Mouse (Mus musculus): ENCODE measurements at regions not wholly inside any gene's neighbourhood (a gene's known extent, or its start where the extent isn't known, plus 50 kb on each side); places are given as distances from the start of the nearest gene placed in this dataset.
"Not testable (repeated sequence)": the region's sequence is repeated elsewhere in the genome, so short reads cannot be mapped to it uniquely, and the experiment has no call there.

DNA sequence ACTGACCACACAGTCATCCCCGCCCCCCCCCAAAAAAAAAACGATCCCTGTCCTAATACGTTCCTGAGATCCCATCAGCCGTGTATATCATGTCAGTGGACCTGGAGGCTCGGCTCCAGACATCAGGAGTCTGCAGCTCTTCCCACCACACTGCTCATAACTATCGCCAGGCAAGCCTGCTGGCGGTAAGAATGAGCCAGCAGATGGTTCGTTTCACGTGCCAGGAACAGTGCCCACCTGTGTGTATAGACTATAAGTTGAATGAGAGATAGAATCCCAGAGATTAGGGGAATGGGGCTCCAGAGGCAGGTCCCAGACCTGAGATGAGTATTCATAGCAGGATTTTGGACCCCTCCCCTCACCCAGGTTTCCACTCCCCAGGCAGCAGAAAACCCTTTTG, 144.2 kb upstream of the A430005L14Rik start:
- DNase-seq (ENCODE audit: low spot score in 2 of 2), result no peak

DNA sequence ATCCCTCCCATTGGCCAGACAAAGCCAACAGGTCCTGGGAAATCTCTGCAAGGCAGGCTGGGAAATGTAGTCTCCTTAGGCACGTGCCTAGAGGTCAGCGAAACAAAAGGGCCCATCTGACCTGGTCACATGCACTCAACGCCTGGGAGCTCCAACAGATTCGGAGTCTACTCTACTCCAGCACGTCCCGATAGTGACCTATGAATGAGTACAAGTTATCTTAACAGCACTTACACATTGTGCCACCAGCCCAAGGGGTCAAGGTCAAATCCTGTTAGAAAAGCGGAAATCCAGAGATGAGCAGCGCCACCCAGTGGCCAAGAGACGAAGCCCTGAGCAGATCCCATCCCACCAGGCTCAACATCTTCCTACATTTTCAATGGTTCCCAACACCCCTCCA, 129.1 kb upstream of the A430005L14Rik start:
- no peak for DNase-seq (ENCODE audit: low spot score in 2 of 2)

DNA sequence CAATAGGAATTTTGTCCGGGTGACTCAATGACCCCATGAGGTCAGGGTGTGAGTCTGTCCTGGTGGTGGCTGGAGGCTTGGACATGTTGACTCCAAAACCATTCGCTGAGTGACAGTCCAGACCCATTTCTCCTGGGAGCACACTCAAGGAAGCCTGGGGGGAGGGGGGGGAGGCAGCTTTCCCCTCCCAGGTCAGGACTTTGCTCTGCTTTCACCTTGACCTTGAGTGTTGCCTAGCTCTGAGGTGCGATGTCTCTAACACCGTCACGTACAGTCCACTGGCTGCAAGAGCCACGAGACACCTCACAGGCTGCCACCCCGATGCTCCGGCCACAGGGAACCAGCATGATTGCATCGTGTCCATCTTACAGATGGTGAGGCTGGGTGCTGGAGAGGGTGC, 127.3 kb upstream of the A430005L14Rik start:
- no peak for DNase-seq (ENCODE audit: low spot score in 2 of 2)

DNA sequence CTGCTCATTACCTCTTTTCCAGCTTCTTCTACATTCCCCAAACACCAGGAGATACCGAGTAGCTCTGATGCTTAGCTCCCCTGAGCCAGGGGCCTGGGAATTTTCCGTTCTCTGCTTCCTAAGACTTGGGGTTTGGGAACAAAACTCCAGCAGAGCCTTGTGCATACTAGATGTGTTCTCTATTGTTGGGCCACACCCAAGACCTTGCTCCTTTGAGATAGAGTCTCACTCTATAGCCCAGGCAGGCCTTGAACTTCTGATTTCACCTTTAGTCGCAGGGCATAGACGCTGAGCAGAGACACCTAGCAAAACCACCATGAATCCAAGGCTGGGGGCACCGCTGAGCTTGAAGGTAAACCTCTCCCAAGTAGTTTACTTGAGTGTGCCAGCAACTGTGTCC, 126.5 kb upstream of the A430005L14Rik start:
- DNase-seq (ENCODE audit: low spot score in 2 of 2), result no peak

DNA sequence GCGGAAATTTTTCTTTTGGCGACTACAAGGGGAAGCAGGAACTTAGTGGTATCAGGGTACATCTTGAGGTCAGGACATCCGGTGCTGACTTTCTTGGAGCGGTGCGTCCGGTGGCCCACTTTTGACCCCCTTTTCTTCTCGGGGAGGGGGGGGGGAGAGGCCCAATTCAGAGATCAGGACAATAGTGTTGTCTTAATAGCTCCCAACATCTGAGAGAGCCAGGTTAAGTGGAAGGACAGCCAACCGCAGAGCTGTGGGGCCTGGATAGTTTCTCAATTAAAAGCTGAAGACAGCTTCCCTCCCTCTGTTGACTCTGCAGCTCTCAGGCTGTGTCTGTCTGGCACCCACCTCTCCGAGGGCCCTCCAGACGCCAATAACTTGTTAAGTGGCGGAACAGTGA, 125.8 kb upstream of the A430005L14Rik start:
- not testable (repeated sequence) for DNase-seq (ENCODE audit: low spot score in 2 of 2)

DNA sequence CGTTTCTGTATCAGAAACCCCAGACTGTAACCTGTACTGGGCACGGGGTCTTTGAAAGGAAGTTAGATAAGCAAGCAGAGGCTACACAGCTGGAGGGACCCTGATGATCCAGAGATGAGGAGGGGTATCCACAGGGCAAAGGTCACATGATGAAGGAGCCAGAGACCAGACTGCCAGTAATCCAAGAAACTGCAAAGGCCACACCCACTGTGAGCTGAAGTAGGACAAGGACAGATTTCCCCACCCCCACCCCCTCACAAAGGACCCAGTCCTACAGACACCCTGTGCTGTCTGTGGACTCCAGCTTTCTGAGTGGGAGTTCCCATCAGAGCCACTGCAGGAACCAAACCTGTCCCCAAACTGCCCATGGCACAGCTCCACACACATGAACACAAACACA, 124.9 kb upstream of the A430005L14Rik start:
- no peak for DNase-seq (ENCODE audit: low spot score in 2 of 2)

DNA sequence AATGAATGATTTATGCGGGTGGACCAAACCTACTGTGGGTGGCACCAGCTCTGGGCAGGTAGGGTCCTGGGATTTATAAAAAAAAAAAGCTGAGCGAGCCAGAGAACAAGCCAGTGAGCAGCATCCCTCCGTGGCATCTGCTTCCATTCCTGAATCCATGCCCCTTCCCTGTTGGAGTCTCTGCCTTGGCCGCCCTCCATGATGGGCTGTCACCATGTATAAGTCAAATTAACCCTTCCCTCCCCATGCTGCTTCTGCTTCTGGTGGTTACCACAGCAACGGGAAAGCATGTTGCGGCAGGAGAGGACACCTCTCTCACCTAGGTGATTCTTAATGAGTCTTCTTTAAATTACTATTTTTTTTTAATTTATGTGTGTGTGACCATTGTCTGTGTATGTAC, 112.3 kb upstream of the A430005L14Rik start:
- DNase-seq (ENCODE audit: low spot score in 2 of 2), result no peak

DNA sequence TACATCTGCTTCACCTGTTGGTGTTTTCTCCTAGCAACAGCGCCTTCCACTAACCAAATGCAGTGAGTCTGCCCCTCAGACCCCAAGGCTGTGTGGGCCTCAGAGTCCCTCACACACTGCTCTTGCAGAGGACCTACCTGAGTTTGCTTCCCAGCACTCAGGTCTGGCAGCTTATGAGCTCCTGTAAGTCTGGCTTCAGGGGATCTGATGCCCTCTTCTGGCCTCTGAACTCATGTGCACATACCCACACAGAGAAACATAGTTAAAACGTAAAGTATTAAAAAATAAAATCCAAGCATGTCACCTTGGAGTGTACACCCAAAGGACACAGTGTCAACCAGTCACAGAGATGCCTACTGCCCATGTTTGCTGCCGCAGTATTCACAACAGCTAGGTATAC, 108.8 kb upstream of the A430005L14Rik start:
- DNase-seq (ENCODE audit: low spot score in 2 of 2), result no peak

DNA sequence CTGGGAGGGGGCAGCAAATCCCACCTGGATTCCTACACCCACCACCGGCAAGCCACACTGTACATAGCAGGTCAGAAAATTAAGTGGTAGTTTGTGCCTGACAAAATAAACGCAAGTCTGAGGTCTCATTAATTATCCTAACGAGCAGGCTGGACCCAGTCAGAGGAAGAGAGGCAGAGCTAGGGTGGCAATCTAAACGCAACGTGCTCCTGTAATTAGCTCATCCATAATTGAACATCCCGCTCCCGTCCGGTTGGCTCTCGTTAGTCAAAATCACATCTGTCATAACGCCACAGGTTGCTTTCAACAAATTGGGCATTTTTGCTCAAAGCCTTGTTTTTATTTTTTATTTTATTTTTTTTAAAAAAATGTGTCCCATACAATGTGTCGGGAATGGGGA, 106.9 kb upstream of the A430005L14Rik start:
- no peak for DNase-seq (ENCODE audit: low spot score in 2 of 2)

DNA sequence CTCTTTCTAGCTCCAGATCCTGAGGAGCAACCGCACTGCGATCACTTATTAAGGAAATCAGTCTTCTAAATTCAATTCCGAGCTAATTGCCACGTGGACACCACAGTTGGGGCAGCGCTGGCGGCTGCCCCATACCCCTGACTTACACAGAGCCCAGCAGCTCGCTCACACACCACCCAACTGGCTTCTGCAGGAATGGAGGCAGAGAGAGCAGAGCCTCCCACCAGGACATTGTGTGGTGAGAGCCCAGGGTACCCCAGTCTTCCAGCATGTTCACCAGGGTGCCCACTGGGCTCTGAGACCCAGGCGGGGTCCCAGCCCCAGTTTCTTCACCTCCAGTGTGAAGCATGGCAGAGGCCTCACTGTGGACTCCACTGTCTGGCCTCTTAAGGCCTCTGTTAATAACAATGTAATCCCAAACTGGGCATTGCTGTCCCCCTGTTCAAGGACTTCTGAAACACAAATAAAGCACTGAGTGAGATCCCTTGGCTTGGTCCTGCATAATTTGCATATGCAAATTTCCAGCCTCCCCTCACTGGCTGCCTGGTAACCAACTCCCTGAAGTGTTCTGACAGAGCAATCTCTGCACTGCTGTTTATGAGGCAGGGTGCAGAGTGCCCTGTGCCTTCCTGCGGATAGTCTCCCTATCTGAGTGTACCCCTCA, 102.8 kb upstream of the A430005L14Rik start:
- peak in 1 of 2 experiments; percentile 6 for DNase-seq (ENCODE audit: low spot score in 2 of 2)

DNA sequence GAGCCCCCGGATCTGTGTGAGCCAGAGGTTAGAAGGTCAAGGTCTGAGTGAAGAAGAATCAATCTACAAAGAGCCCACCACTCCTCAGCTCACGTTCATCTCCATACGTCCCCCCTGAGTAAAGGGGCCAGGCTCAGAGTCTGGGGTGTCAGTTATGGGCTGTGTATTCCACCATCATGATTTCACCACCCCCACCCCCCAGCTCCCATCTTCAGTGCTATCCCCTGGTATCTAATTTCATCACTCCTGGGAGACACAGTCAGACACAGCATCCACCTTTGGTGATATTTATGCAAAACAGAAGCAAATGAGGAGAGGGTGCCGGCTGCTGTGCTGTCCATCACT, 102.3 kb upstream of the A430005L14Rik start:
- no peak for DNase-seq (ENCODE audit: low spot score in 2 of 2)

DNA sequence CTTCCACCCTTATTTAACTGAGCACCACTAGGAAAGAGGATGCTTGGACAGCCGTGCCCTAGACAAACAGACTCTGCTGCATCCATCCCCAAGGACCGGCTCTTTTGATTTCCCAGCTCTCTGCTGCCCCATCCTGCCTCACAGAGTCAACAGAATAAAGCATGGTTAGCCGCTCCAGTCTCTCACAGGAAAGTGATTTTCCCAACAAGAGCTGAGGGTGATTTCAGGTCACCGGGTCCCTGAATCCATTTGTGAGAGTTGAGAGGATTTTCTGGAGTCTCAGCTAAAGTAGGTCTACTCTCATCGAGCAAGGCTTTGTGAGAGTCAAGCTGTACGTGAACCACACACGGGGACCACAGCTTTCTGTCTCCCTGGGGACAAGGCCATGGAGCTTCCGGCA, 95.6 kb upstream of the A430005L14Rik start:
- DNase-seq (ENCODE audit: low spot score in 2 of 2), result no peak

DNA sequence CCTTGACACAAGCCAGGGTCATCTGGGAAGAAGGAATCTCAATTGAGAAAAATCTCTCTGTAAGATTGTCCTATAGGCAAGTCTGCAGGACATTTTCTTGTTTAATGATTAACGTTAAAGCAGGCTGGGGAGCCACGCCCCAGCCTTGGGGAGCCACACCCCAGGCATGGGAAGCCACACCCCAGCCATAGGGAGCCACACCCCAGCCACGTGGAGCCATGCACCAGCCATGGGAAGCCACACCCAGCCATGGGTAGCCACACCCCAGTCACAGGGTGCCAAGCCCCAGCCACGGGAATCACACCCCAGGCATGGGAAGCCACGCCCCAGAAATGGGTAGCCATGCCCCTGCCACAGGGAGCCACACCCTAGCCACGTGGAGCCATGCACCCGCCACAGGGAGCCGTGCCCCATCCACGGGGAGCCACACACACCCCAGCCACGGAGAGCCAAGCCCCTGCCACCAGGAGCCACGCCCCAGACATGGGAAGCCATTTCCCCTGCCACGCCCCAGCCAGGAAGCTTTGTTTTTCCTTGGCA, 94.8 kb upstream of the A430005L14Rik start:
- no peak for DNase-seq (ENCODE audit: low spot score in 2 of 2)

DNA sequence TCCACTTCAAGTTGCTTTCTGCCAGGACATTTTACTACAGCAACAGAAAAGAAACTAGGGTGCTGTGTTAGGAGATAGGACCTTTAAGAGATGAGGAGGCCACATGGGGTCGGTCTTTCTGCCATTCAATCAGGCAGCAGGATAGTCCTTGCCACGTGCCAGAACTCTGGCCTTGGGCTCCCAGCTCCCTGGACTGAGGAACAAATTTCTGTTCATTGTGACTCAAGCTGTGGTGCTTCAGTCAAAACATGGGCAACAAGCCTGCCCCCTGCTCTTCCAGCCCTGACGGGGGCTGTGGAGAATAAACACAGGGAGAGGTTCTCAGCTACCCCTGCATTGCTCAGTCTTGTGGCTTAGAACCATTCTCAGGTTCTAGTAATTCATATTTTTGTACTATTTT, 84.7 kb upstream of the A430005L14Rik start:
- DNase-seq (ENCODE audit: low spot score in 2 of 2), result no peak

DNA sequence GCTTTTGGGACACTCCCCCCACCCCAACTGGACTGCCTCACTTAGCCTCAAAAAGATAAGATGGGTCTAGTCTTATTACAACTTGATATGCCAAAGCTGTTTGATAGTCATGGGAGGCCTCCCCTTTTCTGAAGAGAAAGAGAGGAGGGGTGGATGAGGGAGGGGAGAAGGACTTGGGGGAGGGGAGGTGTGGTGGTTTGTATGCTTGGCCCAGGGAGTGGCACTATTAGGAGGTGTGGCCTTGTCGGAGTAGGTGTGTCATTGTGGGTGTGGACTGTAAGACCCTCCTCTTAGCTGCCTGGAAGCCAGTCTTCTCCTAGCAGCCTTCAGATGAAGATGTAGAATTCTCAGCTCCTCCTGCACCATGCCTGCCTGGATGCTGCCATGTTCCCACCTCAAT, 82.0 kb upstream of the A430005L14Rik start:
- not testable (repeated sequence) for DNase-seq (ENCODE audit: low spot score in 2 of 2)

DNA sequence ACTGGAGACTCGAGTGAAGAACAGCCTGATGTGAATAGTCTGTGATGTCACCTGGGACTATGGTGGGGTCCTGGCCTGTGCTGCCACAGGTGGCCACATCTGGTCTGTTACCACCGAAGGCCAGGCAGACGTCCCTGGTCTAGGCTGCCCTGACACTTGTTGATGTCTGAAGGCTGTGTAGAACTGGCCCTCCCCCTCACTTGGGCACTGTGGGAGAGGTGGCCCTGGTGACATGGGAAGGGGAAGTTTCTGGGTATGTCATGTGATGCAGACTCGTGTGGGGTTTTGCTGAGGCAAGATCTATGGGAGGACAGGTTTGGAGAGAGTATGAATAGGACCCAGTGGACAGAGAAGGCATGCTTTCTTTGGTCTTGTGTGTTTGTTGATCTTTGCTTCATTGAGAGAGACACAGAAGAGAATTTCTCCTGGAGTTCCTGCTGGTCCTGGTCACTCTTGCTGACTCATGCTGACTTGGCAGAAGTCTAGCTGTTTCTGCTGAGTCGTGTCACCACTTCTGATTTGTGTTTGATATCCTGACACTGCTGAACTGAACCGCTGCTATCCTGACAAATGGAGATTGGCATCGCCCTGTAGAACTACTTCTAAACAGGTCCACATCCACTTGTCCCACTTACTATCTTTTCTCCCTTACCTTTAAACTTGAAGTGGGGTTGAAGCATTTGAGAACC, 79.9 kb upstream of the A430005L14Rik start:
- no peak for DNase-seq (ENCODE audit: low spot score in 2 of 2)

DNA sequence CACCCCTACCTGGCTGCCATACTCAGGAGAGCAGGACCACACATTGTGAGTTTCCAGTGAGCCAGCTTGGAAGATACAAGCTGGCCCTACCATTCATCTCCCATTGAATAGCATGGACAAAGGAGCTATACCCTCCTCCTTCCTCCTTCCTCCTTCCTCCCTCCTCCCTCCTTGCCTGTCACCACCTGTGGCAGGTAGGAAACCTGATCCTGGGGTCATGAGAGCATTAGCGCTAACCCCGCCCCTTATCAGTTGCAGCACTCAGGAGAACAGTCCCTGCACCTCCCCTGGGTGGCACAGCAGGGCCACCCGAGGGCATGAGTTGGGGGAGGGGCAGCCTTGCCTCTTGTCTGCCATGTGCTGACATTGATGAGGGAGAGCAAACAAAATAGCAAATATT, 74.0 kb upstream of the A430005L14Rik start:
- no peak for DNase-seq (ENCODE audit: low spot score in 2 of 2)

DNA sequence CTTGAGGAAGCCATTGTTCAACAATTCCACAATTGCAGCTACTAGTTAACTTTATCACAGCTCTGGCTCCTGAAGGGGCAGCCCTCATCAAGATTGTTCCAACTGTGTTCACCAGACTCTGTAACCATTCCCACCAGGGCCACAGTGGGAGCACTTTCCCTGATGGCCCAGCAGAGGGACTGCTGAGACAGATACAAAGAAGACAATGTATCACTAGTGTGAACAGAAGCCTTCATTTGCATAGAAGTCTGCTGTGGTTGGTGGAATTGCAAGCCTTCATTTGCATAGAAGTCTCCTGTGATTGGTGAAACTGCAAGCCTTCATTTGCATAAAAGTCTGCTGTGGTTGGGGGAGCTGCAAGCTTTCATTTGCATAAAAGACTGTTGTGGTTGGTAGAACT, 73.0 kb upstream of the A430005L14Rik start:
- no peak for DNase-seq (ENCODE audit: low spot score in 2 of 2)

DNA sequence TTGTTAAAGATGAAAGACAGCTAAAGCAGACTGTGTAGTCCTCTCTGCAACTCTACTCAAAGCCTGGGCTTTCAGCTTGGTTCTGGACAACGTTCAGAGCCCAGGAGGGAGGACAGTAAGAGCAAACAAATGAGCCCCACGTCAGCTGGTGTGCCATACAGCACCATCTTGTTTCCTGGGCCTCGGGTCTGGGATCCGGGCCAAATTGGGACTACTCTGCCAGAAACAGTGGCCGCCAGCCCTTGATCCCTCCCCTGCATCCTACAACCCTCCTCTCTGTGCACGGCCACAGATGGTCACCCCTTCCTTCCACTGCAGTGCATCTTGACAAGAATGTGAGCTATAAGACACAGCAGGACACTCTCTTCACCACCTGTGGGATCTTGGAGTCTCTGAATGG, 71.2 kb upstream of the A430005L14Rik start:
- no peak for DNase-seq (ENCODE audit: low spot score in 2 of 2)

DNA sequence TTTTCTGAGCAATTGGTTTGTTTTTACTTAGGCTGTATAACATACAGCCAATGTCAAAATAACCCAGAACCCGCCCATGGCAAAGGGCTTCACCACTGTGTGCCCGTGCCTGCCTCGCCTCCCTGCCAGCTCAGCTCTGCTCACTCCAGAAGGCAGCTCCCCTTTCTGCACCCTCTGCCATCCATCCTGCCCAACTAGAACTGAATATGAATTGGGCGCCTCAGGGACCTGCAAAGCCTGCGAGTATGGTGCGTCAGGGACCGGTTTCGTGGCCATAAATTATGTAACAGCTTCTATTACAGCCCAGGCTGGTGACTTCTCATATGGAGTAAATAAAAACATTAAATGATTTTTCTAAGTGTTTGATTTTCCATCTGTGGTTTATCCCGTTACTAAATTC, 66.9 kb upstream of the A430005L14Rik start:
- no peak for DNase-seq (ENCODE audit: low spot score in 2 of 2)

DNA sequence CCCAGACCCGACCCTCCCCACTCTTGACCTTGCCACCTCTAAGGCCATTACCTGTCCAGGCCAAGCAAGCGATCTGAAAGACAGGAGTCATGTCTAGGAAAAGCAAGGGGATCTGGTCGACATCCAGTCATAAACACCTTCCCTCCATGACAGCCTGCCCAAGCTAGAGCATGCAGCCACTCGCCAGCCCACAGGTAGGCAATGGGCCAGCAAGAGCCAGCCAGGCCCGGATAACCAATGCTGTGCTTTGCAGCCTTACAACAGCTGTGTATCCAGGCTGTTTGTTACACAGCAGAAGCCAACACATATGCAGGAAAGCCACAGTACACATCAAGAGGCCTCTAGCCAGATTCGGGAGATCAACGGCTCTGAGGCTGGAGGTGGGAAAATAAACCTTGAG, 57.3 kb upstream of the A430005L14Rik start:
- no peak for DNase-seq (ENCODE audit: low spot score in 2 of 2)

DNA sequence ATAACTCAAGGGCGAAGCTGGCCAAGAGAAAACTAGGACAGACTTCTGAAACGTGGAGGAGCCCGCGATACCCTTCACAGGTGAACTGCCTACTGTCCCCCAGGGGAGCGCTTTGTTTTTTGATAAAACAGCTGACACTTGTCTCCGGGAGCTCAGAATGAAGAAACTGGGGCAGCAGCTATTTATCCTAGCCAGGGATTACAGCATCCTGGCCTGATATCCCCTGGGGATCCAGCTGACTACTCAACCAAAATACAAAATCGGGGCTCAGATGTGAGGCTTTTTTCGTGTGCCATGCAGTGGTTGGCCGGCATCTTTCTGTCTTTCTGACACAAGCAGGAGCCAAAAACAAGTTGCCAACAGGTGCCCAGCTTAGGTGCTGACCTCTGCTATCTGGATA, 52.0 kb upstream of the A430005L14Rik start:
- no peak for DNase-seq (ENCODE audit: low spot score in 2 of 2)

DNA sequence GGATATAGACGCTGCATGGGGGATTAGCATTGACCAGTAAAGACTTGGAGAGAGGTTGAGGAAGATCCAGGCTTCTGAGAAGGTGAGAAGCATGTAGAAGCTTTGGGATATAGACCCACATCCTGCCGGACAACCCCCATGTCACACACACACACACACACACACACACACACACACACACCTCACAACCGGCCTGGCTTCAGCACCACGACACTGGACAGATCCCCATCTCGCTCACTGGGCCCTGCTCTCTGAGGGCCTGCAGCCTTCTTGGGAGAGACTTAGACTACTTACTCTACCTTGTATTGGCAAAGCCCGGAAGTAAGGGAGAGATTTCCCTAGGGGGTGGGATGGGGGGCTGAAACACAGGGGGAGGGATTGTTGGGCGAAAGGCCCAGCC, 51.5 kb upstream of the A430005L14Rik start:
- no peak for DNase-seq (ENCODE audit: low spot score in 2 of 2)
